Mouse (Mus musculus) A20 (cell line): ENCODE data around the gene Bcor.

Experiments
- DNase-seq: peaks from one replicate; pipeline ENCODE4 v3.0.0-alpha.2; 2011; ENCODE audit warnings: low read depth, low spot score

Gene Bcor

GRCm38 (mm10) chrX:12086674-12087510, 73.3 kb downstream of the Bcor start:
- DNase-seq, result peak; percentile 70

DNA sequence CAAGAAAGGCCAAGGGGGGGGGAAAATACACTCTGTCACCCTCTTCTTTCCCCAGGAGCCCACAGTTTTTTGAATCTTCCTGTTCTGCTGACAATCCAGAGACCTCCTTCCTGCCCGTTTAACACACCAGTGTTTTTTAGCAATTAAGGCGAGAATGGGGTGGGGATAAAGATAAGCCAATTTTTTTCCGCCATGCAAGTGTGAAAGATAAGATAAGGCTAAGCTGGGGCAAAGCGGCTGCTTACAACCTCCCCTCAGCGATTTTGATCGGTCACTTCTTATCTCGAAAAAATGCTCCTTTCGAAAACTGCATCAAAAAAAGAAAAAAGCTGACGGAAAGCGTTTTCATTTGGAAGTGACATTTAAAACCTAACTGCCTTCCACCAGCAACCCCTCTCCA, 74.2 kb downstream of the Bcor start:
- no peak for DNase-seq

DNA sequence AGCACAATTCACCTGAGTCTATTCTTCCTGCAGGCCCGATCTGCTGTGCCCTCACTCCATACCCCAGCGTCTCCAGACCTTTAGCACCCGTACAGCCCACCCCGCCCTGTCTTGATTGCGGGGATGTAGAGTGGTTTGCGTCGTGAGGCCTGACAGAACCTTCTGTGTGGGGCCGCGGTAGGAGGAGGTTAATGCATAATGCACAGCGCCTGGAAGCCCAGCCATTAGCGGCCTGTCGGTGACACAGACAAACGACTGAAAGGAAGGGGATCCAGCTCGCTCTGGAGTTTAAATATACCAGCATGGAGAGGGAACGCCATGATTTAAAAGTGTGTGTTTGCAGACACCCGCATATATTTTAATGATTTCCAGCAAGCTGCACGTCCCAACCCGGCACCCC, 74.9 kb downstream of the Bcor start:
- no peak for DNase-seq

DNA sequence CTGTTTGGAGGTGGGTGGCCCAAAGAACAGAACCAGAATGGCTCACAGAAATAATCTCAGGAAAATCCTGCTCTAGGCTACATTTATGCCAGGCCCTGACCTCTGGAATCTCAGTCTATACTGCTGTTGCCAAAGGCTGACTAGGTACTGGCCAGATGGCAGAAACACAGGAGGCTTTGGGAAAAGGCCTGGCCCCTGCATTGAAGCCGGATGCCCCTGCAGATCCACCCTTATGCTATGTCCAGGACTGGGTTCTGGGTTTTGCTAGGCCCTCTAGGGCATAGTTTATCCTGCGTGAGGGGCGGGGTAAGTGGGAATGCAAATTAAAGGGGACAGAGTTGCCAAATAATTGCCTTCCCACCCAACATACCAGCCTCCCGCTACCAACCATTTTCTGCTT, 75.5 kb downstream of the Bcor start:
- DNase-seq, result no peak

DNA sequence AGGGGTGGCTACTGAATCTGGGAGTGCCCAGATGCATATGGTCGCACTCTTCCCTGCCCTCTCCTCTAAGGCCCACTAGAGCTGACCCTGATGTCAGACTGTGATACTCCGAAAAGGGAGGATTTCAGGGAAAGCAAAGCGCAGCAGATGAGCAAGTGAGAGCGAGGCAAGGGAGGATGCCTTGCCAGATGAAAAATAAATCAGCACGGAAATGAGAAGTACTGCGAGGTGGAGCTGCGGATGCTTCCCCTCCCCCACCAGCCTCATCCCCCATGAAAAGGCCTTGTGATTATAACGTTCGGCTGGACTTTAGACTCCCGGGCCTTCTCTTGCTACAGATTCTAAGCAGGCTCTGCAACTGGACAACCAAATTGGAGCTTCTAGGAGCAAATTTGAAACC, 76.5 kb downstream of the Bcor start:
- no peak for DNase-seq

DNA sequence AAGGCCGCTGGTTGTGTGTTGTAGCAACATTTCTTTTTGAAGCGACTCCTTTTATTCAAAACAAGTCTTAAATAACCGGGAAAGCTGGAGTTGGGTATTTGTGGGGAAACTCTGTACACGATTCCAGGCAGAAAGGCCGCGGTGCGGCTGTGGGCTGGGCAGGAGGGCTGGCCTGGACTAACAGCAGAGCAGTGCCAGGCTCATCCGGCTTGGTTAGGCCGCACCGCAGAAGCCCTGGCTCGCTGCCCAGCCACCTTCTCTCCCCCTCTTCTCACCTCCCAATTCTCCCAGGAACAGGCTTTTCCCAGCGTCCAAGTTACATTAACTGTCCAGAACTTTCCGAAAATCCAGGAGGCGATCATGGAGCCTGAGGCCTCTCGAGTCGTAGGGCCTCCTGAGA, 77.4 kb downstream of the Bcor start:
- DNase-seq, result no peak

- DNase-seq, result peak; percentile 73
Observed at GRCm38 (mm10) chrX:12082184-12082583, 78.0 kb downstream of the Bcor start.

- DNase-seq, result peak; percentile 76
Observed at GRCm38 (mm10) chrX:12081741-12082155, 78.4 kb downstream of the Bcor start.

GRCm38 (mm10) chrX:12080904-12081740, 79.0 kb downstream of the Bcor start:
- DNase-seq, result peak; percentile 72

DNA sequence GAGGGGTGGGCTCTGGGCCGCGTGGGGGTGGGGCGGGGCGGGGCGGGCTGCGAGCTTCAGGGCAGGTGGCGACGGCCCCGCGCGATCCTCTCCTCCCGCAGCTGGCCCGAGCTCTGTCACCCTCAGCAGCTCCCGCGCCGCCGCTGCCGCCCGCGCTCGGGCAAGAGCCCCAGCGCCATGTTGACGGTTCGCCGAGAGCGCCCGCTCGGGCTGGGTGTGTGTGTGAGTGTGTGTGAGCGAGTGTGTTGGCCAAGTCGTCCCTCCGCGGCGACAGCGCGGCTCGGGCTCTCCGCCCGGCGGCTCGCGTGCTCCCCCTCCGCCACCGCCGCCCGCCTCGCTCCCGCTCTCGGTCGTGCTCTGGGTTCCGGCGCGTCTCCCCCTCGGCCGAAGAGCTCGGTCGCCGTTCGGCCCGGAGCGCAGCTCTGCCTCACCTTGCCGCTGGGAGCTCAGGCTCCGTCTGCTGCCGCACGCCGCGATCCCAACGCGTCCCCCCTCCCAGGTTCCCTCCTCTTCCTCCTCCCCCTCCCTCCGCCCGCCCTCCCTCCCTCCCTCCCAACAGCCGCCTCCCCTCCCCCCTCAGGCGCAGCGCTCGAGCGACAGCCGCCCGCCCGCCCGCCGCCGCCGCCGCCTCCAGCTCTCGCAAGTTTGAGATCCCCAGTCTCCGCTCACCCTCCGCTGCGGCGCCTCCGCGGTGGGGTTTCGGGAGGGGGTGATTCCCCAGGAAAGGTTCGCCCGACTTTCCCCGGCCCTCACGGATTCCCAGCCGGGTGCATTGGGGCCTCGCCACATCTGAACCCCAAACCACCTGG, 79.9 kb downstream of the Bcor start:
- peak; percentile 73 for DNase-seq

GRCm38 (mm10) chrX:12079309-12080094, 80.7 kb downstream of the Bcor start:
- peak; percentile 74 for DNase-seq

- DNase-seq, result no peak
Observed at GRCm38 (mm10) chrX:12079059-12079308, 81.2 kb downstream of the Bcor start.

GRCm38 (mm10) chrX:12078195-12079058, 81.7 kb downstream of the Bcor start:
- peak; percentile 71 for DNase-seq

DNA sequence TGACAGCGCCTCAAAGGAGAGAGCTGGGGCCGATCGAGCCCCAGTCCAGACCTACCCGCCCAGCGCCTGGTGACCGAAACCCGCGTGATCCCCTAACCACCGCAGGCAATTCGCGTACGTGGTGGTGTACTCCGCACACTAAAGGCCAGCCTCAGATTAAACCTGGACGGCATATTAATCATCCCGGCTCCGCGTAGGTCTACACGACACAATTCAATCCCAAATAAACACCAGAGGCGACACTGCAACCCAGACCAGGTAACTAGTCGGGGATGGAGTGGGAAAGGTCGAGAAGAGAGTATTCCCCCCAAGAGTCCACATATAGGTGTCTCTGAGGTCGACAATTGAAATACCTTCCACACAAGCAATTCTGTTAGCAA, 82.6 kb downstream of the Bcor start:
- no peak for DNase-seq

- no peak for DNase-seq
Observed at GRCm38 (mm10) chrX:12076763-12077600, 83.2 kb downstream of the Bcor start.

DNA sequence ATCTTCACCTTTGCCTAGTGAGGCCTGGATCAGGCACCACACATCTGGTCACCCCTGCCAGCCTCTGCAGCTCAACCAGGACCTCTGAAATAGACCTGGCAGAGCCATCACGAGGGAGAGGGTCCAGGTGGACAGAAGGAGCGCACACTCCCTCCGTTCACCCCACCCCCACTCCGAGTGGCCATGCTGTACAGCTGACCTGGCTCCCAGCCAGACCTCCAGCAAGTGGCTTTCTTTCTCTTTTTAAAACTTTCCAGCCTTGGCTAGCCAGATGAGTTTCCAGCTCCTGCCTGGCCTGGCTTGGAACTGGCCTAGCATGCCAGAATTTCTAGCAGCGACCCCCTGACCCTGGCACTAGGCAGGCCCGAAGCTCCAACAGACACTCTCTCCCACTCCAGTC, 87.4 kb downstream of the Bcor start:
- DNase-seq, result no peak

DNA sequence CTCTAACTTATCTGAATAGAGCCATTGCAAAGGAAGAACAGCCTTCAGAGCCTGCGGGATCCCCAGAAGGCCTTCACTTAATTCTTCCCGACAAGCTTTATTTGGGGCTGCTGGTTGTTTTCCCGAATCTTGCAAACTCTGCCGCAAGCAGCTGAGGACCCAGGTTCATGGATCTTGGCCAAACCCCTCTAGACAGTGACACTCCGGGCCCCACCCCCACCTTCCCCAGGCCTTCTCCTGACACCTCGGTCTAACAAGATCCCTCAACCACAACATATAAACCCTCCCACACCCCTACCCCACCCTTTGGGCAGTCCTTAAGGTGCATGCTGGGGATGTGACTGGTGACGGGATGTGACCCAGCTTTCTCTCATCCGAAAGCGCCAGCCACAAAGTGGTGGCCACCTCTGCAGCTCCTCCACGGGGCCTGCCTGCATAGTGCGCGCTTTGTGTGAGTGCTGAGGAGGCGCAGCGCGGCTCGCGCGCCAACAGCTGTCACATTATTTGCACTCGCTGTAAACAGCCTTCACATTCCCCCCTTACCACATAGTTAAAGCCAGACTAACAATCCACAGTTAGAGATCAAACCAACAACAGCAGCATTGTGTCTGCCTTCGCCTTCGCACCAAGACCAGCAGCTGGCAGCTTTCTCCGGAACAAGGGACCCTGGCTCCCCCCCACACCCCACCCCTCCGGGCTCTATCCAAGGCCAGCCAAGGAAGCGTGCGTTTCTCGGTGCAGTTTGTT, 91.0 kb downstream of the Bcor start:
- DNase-seq, result no peak

GRCm38 (mm10) chrX:12067851-12068510, 92.2 kb downstream of the Bcor start:
- DNase-seq, result no peak
